Mouse (Mus musculus): ENCODE results near the gene Ephx4. TPM values are rescaled to one million over a fixed set of nuclear protein-coding genes. Genes with fewer than 3 reads are reported as not detected.

Ephx4 gene
- polyA plus RNA-seq, 1 experiment from 2014 or later: 0.48 TPM

DNA sequence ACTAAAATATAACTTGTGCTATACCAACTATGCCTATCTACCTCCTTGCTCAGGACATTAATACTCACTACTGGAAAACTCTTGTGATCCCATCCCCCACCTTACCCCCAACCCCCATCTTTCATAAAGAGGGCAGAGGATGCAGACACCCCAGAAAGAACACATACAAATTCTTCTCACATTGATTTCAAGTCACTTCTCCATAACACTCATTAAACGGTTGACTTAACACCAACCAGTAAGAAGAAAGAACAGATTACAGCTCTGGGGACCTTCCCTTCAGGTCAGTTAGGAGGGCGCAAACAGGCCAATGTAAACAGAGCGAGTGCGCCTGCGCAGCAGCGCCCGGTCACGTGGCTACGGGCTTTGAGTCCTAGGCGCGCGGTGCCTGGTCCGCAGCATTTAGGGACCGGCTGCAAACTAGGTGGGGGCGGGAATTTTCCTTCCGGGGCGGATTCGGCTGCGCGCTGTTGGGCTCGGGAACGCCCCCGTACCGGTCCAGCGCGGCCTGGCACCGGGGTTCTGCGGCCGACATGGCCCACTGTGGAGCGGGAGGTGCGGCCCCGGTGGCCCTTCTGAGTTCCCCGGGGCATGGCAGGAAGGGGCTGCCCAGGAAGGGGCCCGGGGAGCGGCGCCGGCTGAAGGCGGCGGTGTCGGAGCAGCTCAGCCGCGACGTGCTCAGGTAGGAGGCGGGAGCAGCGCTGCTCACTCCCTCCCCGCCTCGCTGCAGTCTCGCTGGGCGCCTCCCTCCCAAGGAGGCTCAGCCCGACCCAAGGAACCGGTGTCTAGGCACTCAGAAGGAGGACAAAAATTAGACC, 35.1 kb downstream of the Ephx4 start, which contains the start of gene Btbd8:
Gene Btbd8 (plus strand): TSS at position 534 of the 818 bp plus-strand sequence.
- Histone ChIP-seq H3K9ac (ENCODE audit: low read depth, low read length) (peak within 1 kb of the TSS; percentile 87), H3K36me3 (ENCODE audit: control insufficient read depth, insufficient read depth, low read length) (no peaks in the 10 kb centered on the region), H3K9me3 (ENCODE audit: control insufficient read depth, low read length) (no peaks in the 10 kb centered on the region), H3K27me3 (replicated peaks; ENCODE audit: control insufficient read depth, insufficient read depth, low read length) (0 out of 2 replicates have a peak, but pooled peaks cover 1% of the 10 kb centered on the region), H3K4me2 (peak within 1 kb of the TSS; percentile 70), H3K4me1 (replicated peaks; ENCODE audit: control insufficient read depth, insufficient read depth, low read length) (peaks cover 12% of the 10 kb centered on the region), H3K27ac (ENCODE audit: low read depth, low read length) (peak within 1 kb of the TSS; percentile 60), H3K4me3 (ENCODE audit: low read depth, low read length) (peak within 1 kb of the TSS; percentile 72)
- under 1% methylated on average over 50 of the region's 51 CpGs for WGBS
- peak; percentile 97 for ATAC-seq (replicated peaks; ENCODE audit: low FRiP score)
- DNase-seq (ENCODE audit: low spot score): peak; percentile 97

DNA sequence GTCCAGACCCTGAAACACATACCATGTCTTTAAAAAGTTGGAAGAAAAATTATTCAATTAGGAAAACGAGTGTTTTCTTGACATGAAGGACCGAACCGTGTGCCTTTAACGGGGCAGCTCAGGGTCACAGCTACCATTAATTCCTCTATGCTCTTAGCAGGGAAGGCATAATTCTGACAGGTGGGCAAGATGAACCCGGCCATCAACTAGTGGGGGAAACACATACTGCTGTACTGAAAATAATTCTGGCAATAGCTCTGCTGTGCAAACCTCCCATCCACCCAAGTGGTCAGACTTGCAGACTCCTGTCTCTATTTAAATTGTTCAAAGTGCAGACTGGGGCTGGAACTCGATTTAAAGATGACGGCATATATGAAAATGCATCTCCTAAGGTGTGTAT, 35.8 kb downstream of the Ephx4 start:
- Histone ChIP-seq H3K36me3 (ENCODE audit: control insufficient read depth, insufficient read depth, low read length) (no peaks in the 10 kb centered on the region), H3K4me1 (replicated peaks; ENCODE audit: control insufficient read depth, insufficient read depth, low read length) (peaks cover 12% of the 10 kb centered on the region), H3K27ac (ENCODE audit: low read depth, low read length) (peak overlapping the region; percentile 60; the same call in 1 of the 2 replicates), H3K27me3 (replicated peaks; ENCODE audit: control insufficient read depth, insufficient read depth, low read length) (no peaks in the 10 kb centered on the region), H3K9me3 (ENCODE audit: control insufficient read depth, low read length) (no peaks in the 10 kb centered on the region), H3K4me3 (ENCODE audit: low read depth, low read length) (peak overlapping the region; percentile 72), H3K9ac (ENCODE audit: low read depth, low read length) (peak overlapping the region; percentile 87), H3K4me2 (peak overlapping the region; percentile 70)
- ATAC-seq (replicated peaks; ENCODE audit: low FRiP score) (peak; percentile 2; the same call in 1 of the 2 replicates), DNase-seq (ENCODE audit: low spot score) (no peak)
- WGBS: 22% methylated on average over 7 of the region's 7 CpGs

DNA sequence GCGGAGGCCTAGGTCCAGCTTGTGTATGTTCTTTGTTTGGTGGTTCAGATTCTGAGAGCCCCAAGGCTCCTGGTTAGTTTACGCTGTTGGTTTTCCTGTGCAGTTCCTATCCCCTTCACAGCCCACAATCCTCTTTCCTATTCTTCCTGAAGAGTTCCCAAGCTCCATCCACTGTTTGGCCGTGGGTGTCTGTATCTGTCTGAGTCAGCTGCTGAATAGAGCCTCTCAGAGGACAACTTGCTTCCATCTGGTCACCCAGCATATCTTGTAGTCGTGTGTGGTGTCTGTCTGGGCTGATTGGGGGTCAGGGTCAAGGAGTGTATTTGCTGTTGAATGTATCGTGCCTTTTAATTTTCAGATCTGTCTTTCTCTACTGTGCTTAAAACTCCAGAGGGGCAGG, 39.3 kb downstream of the Ephx4 start:
- Histone ChIP-seq H3K4me1 (replicated peaks; ENCODE audit: control insufficient read depth, insufficient read depth, low read length) (peaks cover 12% of the 10 kb centered on the region), H3K4me2 (no peak overlapping the region), H3K9me3 (ENCODE audit: control insufficient read depth, low read length) (no peaks in the 10 kb centered on the region), H3K27me3 (replicated peaks; ENCODE audit: control insufficient read depth, insufficient read depth, low read length) (no peaks in the 10 kb centered on the region), H3K9ac (ENCODE audit: low read depth, low read length) (no peak overlapping the region), H3K27ac (ENCODE audit: low read depth, low read length) (no peak overlapping the region), H3K36me3 (ENCODE audit: control insufficient read depth, insufficient read depth, low read length) (no peaks in the 10 kb centered on the region), H3K4me3 (ENCODE audit: low read depth, low read length) (no peak overlapping the region)
- ATAC-seq (replicated peaks; ENCODE audit: low FRiP score) (no peak), DNase-seq (ENCODE audit: low spot score) (no peak)
- WGBS: 75% methylated on average over 5 of the region's 5 CpGs

DNA sequence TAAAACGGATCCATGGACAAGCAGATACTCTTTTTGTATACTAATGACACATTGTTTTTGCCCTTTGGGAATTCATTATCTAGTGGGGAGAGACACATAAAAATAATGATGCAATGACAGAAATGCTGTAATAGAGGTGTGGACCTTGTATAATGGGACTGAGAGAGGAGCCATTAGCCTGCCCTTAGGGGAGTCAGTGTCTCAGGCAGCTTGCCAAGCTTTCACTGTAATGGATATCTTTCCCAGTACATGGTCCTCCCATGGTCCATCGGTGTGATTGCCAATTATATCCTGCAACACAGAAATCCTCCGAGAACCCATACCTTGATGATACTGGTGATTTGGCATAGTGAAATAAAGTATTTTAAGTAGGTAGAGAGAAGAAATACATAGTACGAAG, 41.7 kb downstream of the Ephx4 start:
- no peak overlapping the region for H3K4me2 ChIP-seq
- H3K9ac ChIP-seq (ENCODE audit: low read depth, low read length): no peak overlapping the region
- no peaks in the 10 kb centered on the region for H3K9me3 ChIP-seq (ENCODE audit: control insufficient read depth, low read length)
- DNase-seq (ENCODE audit: low spot score) (no peak), ATAC-seq (replicated peaks; ENCODE audit: low FRiP score) (no peak)
- no peaks in the 10 kb centered on the region for H3K36me3 ChIP-seq (ENCODE audit: control insufficient read depth, insufficient read depth, low read length)
- no peaks in the 10 kb centered on the region for H3K4me1 ChIP-seq (replicated peaks; ENCODE audit: control insufficient read depth, insufficient read depth, low read length)
- H3K4me3 ChIP-seq (ENCODE audit: low read depth, low read length): no peak overlapping the region
- H3K27me3 ChIP-seq (replicated peaks; ENCODE audit: control insufficient read depth, insufficient read depth, low read length): no peaks in the 10 kb centered on the region
- WGBS: 89% methylated on average over 4 of the region's 4 CpGs
- H3K27ac ChIP-seq (ENCODE audit: low read depth, low read length): no peak overlapping the region

DNA sequence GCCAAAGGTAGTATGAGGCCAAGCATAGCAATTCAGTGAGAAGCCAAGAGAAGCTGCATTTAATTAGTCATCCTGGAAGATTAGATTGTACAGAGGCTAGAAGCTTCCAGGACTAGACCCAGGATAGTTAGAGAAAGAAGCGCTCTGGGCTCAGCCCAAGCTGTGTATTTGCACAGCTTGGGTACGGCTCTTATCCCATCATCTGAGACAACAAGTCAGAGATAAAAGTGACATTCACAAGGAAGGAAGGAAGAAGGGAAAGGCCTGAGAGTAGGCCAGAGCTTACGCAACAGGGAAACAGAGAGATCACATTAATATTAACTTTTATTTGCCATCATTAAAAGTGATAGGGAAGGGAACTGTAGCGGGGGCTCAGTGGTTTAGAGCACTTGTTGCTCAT, 45.4 kb downstream of the Ephx4 start:
- H3K9ac ChIP-seq (ENCODE audit: low read depth, low read length): no peak overlapping the region
- 77% methylated on average over 4 of the region's 4 CpGs for WGBS
- DNase-seq (ENCODE audit: low spot score) (no peak), ATAC-seq (replicated peaks; ENCODE audit: low FRiP score) (no peak)
- no peak overlapping the region for H3K4me3 ChIP-seq (ENCODE audit: low read depth, low read length)
- no peaks in the 10 kb centered on the region for H3K27me3 ChIP-seq (replicated peaks; ENCODE audit: control insufficient read depth, insufficient read depth, low read length)
- H3K4me2 ChIP-seq: no peak overlapping the region
- no peaks in the 10 kb centered on the region for H3K9me3 ChIP-seq (ENCODE audit: control insufficient read depth, low read length)
- no peak overlapping the region for H3K27ac ChIP-seq (ENCODE audit: low read depth, low read length)
- H3K4me1 ChIP-seq (replicated peaks; ENCODE audit: control insufficient read depth, insufficient read depth, low read length): no peaks in the 10 kb centered on the region
- H3K36me3 ChIP-seq (ENCODE audit: control insufficient read depth, insufficient read depth, low read length): no peaks in the 10 kb centered on the region

DNA sequence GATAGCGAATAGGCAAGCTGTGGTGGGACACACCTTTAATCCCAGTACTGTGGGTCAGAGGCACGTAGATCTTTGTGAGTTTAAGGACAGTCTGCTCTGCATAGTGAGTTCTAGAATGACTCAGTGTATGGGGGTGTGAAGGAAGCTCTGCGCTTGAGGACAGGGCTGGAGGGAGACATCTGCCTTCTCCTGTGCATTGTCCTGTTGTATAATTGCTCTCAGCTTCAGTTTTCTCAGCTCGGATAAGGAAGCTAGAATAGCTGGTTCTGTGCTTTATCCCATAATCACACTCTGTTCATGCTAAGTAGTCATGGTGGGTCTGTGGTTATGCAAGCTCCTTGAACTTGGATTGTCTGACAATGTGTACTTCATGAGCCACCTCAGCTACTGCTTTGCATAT, 46.2 kb downstream of the Ephx4 start:
- H3K27me3 ChIP-seq (replicated peaks; ENCODE audit: control insufficient read depth, insufficient read depth, low read length): no peaks in the 10 kb centered on the region
- H3K9me3 ChIP-seq (ENCODE audit: control insufficient read depth, low read length): no peaks in the 10 kb centered on the region
- H3K4me2 ChIP-seq: no peak overlapping the region
- no peaks in the 10 kb centered on the region for H3K36me3 ChIP-seq (ENCODE audit: control insufficient read depth, insufficient read depth, low read length)
- no peak overlapping the region for H3K4me3 ChIP-seq (ENCODE audit: low read depth, low read length)
- no peak overlapping the region for H3K27ac ChIP-seq (ENCODE audit: low read depth, low read length)
- 82% methylated on average over 4 of the region's 4 CpGs for WGBS
- no peak overlapping the region for H3K9ac ChIP-seq (ENCODE audit: low read depth, low read length)
- H3K4me1 ChIP-seq (replicated peaks; ENCODE audit: control insufficient read depth, insufficient read depth, low read length): no peaks in the 10 kb centered on the region
- ATAC-seq (replicated peaks; ENCODE audit: low FRiP score): no peak
- DNase-seq (ENCODE audit: low spot score): no peak

DNA sequence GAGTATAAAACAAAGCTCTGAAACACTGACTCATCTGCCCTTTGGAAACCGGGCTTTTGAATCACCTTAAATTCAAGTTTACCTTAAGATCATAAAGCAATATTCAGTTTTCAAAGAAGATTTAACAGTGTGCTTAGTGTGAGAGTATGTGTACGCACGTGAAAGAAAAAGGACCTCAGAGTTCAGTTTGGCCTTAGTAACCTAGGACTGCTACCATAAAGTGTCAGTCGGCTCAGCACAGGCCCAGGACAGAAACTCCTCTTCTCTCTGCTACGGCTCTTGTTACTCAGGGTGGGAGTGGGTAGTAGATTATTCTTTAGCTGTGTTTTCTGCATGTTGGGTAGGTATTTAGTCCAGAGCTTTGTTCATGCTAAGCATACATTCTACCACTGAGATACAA, 47.1 kb downstream of the Ephx4 start:
- Histone ChIP-seq H3K4me1 (replicated peaks; ENCODE audit: control insufficient read depth, insufficient read depth, low read length) (no peaks in the 10 kb centered on the region), H3K36me3 (ENCODE audit: control insufficient read depth, insufficient read depth, low read length) (no peaks in the 10 kb centered on the region), H3K9ac (ENCODE audit: low read depth, low read length) (no peak overlapping the region), H3K4me2 (no peak overlapping the region), H3K27ac (ENCODE audit: low read depth, low read length) (no peak overlapping the region), H3K4me3 (ENCODE audit: low read depth, low read length) (no peak overlapping the region), H3K9me3 (ENCODE audit: control insufficient read depth, low read length) (no peaks in the 10 kb centered on the region), H3K27me3 (replicated peaks; ENCODE audit: control insufficient read depth, insufficient read depth, low read length) (no peaks in the 10 kb centered on the region)
- DNase-seq (ENCODE audit: low spot score) (no peak), ATAC-seq (replicated peaks; ENCODE audit: low FRiP score) (no peak)
- WGBS: 89% methylated on average over 5 of the region's 5 CpGs

DNA sequence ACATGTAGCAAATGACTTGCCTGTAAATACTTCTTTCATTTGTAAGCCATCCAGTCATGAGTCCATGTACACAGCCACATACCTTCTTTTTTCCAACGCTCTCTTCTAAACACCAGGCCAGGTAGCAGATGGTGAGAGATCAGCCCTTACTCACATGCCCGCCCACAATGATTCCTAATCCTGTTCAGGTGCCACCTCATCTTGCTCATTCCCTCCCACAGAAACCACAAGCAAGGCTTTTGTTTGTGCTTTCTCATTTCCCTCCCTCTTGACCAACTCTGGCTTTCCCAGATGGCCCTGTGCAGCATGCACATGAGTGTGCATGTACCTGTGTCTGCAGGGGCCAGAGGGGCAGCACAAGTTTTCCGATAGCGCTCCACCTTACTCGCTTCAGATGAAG, 47.8 kb downstream of the Ephx4 start:
- Histone ChIP-seq H3K4me3 (ENCODE audit: low read depth, low read length) (no peak overlapping the region), H3K4me2 (no peak overlapping the region), H3K4me1 (replicated peaks; ENCODE audit: control insufficient read depth, insufficient read depth, low read length) (no peaks in the 10 kb centered on the region), H3K9ac (ENCODE audit: low read depth, low read length) (no peak overlapping the region), H3K27me3 (replicated peaks; ENCODE audit: control insufficient read depth, insufficient read depth, low read length) (no peaks in the 10 kb centered on the region), H3K27ac (ENCODE audit: low read depth, low read length) (no peak overlapping the region), H3K36me3 (ENCODE audit: control insufficient read depth, insufficient read depth, low read length) (no peaks in the 10 kb centered on the region), H3K9me3 (ENCODE audit: control insufficient read depth, low read length) (no peaks in the 10 kb centered on the region)
- ATAC-seq (replicated peaks; ENCODE audit: low FRiP score) (no peak), DNase-seq (ENCODE audit: low spot score) (no peak)
- WGBS: 91% methylated on average over 5 of the region's 5 CpGs

Measured in liver, embryonic 11.5 days (tissue).